Mouse (Mus musculus) testis, adult 2 months (tissue): ENCODE results near the gene Cds2. TPM values are rescaled to one million over a fixed set of nuclear protein-coding genes. Genes with fewer than 3 reads are reported as not detected.

Source experiments
- H3K27ac ChIP-seq: fragments of 200-500 bp; 2 replicates; pipeline ENCODE4 v1.5.1; 2012; ENCODE audit warnings: low read depth, low read length; ENCODE audit not compliant: control insufficient read depth, insufficient read depth
- H3K27me3 ChIP-seq: fragments of 200-500 bp; 2 replicates; pipeline ENCODE4 v1.6.1; 2012; ENCODE audit warnings: mild to moderate bottlenecking, low read length, moderate library complexity; ENCODE audit not compliant: control insufficient read depth, insufficient read depth
- H3K36me3 ChIP-seq: fragments of 200-500 bp; 2 replicates; pipeline ENCODE4 v1.6.1; 2012; ENCODE audit warnings: mild to moderate bottlenecking, low read length; ENCODE audit not compliant: control insufficient read depth, insufficient read depth
- H3K4me1 ChIP-seq: fragments of 200-500 bp; 2 replicates; pipeline ENCODE4 v1.6.1; 2012; ENCODE audit warnings: low read length; ENCODE audit not compliant: control insufficient read depth, insufficient read depth
- H3K4me3 ChIP-seq: fragments of 200-500 bp; 2 replicates; pipeline ENCODE4 v1.5.1; 2012; ENCODE audit warnings: low read depth, mild to moderate bottlenecking, low read length, moderate library complexity, mixed read lengths; ENCODE audit not compliant: control insufficient read depth
- CTCF ChIP-seq: fragments of 200-500 bp; IDR thresholded peaks from 2 replicates; pipeline ENCODE4 v1.5.1; 2012; ENCODE audit warnings: low read depth, mild to moderate bottlenecking, inconsistent platforms, low read length, moderate library complexity; ENCODE audit not compliant: control insufficient read depth, insufficient read depth, insufficient replicate concordance
- POLR2A ChIP-seq: fragments of 200-500 bp; IDR thresholded peaks from 2 replicates; pipeline ENCODE4 v1.6.1; 2012; ENCODE audit warnings: low read depth, mild to moderate bottlenecking, inconsistent platforms, low read length, moderate library complexity; ENCODE audit not compliant: control insufficient read depth
- polyA plus RNA-seq: library from polyadenylated mRNA; depleted of rRNA; stranded (reverse); fragments of >200 nt; gene quantifications from 2 replicates; pipeline ENCODE4 v1.2.3, GENCODE M21; 2012

Gene Cds2
- polyA plus RNA-seq, 1 experiment = 13.1 TPM

GRCm38 (mm10) chr2:132270331-132270951 is 7.5 kb downstream of the Cds2 start:
- peaks cover 2% of the 10 kb centered on the region; the same call in 1 of the 2 replicates for H3K4me1 ChIP-seq
- no peak for TF ChIP-seq CTCF
- no peak for TF ChIP-seq POLR2A
- no peak overlapping the region for H3K4me3 ChIP-seq
- no peaks in the 10 kb centered on the region for H3K27me3 ChIP-seq
- H3K36me3 ChIP-seq = no peaks in the 10 kb centered on the region
- no peak overlapping the region for H3K27ac ChIP-seq

GRCm38 (mm10) chr2:132272694-132273389 is 9.9 kb downstream of the Cds2 start:
- H3K27ac ChIP-seq = no peak overlapping the region

GRCm38 (mm10) chr2:132275527-132275926 is 12.6 kb downstream of the Cds2 start:
- H3K27me3 ChIP-seq = no peaks in the 10 kb centered on the region
- no peaks in the 10 kb centered on the region for H3K36me3 ChIP-seq
- no peak overlapping the region for H3K27ac ChIP-seq
- TF ChIP-seq CTCF = peak; percentile 46; the same call in 1 of the 2 replicates
- no peak for TF ChIP-seq POLR2A
- no peak overlapping the region for H3K4me3 ChIP-seq
- no peaks in the 10 kb centered on the region for H3K4me1 ChIP-seq

More at GRCm38 (mm10) chr2:132272694-132273389, 9.9 kb downstream of the Cds2 start:
- H3K4me1 ChIP-seq = peaks cover 2% of the 10 kb centered on the region; the same call in 1 of the 2 replicates
- no peaks in the 10 kb centered on the region for H3K27me3 ChIP-seq
- H3K4me3 ChIP-seq = no peak overlapping the region
- no peaks in the 10 kb centered on the region for H3K36me3 ChIP-seq
- TF ChIP-seq CTCF (no peak), POLR2A (no peak)

GRCm38 (mm10) chr2:132276249-132276648 is 13.3 kb downstream of the Cds2 start:
- H3K27ac ChIP-seq = no peak overlapping the region
- H3K36me3 ChIP-seq = no peaks in the 10 kb centered on the region
- no peak overlapping the region for H3K4me3 ChIP-seq
- TF ChIP-seq CTCF = no peak
- no peak for TF ChIP-seq POLR2A
- H3K27me3 ChIP-seq = no peaks in the 10 kb centered on the region
- H3K4me1 ChIP-seq = no peaks in the 10 kb centered on the region

GRCm38 (mm10) chr2:132278273-132278853 is 15.4 kb downstream of the Cds2 start:
- Histone ChIP-seq H3K36me3 (no peaks in the 10 kb centered on the region), H3K4me3 (no peak overlapping the region), H3K4me1 (no peaks in the 10 kb centered on the region), H3K27me3 (no peaks in the 10 kb centered on the region), H3K27ac (no peak overlapping the region)
- no peak for TF ChIP-seq CTCF

- Histone ChIP-seq H3K27me3 (no peaks in the 10 kb centered on the region), H3K4me3 (no peak overlapping the region), H3K4me1 (no peaks in the 10 kb centered on the region), H3K27ac (peak overlapping the region; percentile 17; the same call in 1 of the 2 replicates), H3K36me3 (no peaks in the 10 kb centered on the region)
- TF ChIP-seq CTCF (no peak), POLR2A (no peak)
Measured at GRCm38 (mm10) chr2:132279336-132279882, 16.5 kb downstream of the Cds2 start.

- H3K27me3 ChIP-seq = no peaks in the 10 kb centered on the region
- H3K36me3 ChIP-seq = no peaks in the 10 kb centered on the region
- H3K27ac ChIP-seq = no peak overlapping the region
- no peak for TF ChIP-seq POLR2A
- no peak for TF ChIP-seq CTCF
- no peaks in the 10 kb centered on the region for H3K4me1 ChIP-seq
- no peak overlapping the region for H3K4me3 ChIP-seq
Measured at GRCm38 (mm10) chr2:132279978-132280377, 17.0 kb downstream of the Cds2 start.
